Mouse (Mus musculus) MEL (cell line): ENCODE measurements around the gene Siah1a.

ENCODE experiments used
- BHLHE40 ChIP-seq: IDR thresholded peaks from 2 replicates; pipeline ENCODE4 v1.6.1; 2012; ENCODE audit warnings: low read depth, mild to moderate bottlenecking, inconsistent platforms, low read length, improper control_type of control experiment, borderline replicate concordance
- EP300 ChIP-seq, 2 experiments: IDR thresholded peaks; 2 replicates each; pipeline ENCODE4 v1.6.1; 2011; ENCODE audit warnings: improper control_type of control experiment in 2 of 2, low read length in 2 of 2, low read depth in 1 of 2, mild to moderate bottlenecking in 1 of 2
- POLR2AphosphoS2 ChIP-seq: IDR thresholded peaks from 2 replicates; pipeline ENCODE4 v1.6.1; 2011; ENCODE audit warnings: low read length, improper control_type of control experiment

GRCm38 (mm10) chr8:86734954-86735353 lies 10.8 kb downstream of the Siah1a start:
- TF ChIP-seq EP300 (IDR thresholded peaks at IDR 0.05; ENCODE audit: low read depth in 1 of 2, low read length in 2 of 2): no peak
- no peak for TF ChIP-seq POLR2AphosphoS2
- TF ChIP-seq BHLHE40: no peak
